Mouse (Mus musculus) cerebellum, adult 8-10 months (tissue): ENCODE results near the gene Stam2.

Experiments used
- DNase-seq: peaks from one replicate; pipeline ENCODE4 v3.0.0; 2022

The Stam2 gene

GRCm38 (mm10) chr2:52647255-52647998, 94.7 kb downstream of the Stam2 start:
- no peak for DNase-seq

DNA sequence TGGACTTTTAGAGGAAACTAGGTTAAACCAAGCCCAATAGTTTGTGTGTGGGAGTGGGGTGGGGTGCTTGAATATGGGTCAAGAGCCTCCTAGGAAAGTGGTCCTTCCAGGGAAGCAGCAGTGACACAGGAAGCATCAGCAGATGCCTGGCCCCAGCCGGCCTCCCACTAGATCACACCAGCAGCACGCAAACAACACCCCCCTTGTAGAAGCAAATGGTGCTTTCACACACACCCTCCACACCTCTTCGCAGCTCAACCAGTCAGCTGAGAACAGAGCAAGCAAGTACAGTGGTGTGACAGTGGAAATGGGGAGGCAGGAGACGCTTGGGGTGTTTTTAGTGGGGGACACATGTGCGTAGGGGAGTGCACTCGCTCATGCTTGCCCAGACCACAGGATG, 98.4 kb downstream of the Stam2 start:
- no peak for DNase-seq
